Comparison of ENCODE assay signal across 9 mouse cellular contexts in the genomic region with DNA sequence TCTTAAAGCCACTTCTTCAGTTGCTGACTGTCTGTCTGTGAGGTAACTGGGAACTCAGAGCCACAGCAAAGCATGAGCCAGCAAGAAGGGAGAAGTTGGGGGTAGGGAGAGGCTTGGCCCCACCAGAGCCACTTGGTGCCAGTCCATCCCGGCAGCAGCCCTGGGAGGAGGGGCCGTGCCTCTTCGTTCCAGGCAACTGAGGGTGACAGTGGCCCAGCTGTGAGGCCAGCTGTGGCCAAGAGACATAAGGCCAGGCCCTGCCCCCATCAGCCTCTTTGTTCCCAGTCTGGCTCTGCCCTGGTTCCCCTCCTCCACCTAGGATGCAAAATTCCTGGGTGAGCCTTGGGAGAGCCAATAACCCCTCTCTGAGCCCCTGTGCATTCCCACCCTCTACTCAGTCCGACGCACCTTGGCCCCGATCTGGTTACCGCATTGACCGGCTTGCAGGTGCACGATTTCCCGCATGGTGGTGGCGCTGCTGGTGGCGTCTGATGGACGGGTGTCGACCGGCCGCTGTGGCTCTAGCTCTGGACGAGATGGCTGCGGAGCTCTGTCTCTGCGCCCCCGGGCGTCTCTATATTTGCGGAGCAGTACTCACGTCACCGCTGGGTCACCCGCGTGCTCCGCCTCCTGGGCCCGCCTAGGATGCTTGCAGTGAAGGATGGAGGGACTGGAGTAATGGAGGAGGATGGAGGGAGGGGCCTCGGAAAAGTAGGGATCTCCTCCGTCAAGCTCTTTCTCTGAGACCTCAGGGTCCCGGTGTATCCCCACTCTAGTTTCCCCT. TPM values are rescaled to one million over a fixed set of nuclear protein-coding genes. Genes with fewer than 3 reads are reported as not detected.
DNase-seq lines count a peak whose midpoint lies in the region; ATAC-seq lines count a peak whose summit lies in the region.
"Had no signal": no experiment of that assay in that cellular context is flagged by ENCODE, and none has a peak within 500 bp of the region (broad histone marks: within the 10 kb centered on the region; RNA-seq: fewer than 3 reads in every experiment).

Tubb4a (minus strand) TSS at position 734 of the 784 bp plus-strand sequence.

- WGBS in kidney, embryonic 16.5 days: 0% methylated on average over 31 of the region's 31 CpGs
- under 1% methylated on average over 31 of the region's 31 CpGs for WGBS in embryonic facial prominence, embryonic 15.5 days

- H3K4me1 ChIP-seq in kidney, embryonic 16.5 days (ENCODE audit: insufficient read depth, low read length): peaks cover 9% of the 10 kb centered on the region; the same call in 1 of the 2 replicates
- H3K4me1 ChIP-seq in embryonic facial prominence, embryonic 15.5 days: peaks cover 10% of the 10 kb centered on the region

- peak within 1 kb of the TSS; percentile 65 for H3K9ac ChIP-seq in kidney, embryonic 16.5 days (replicated peaks; ENCODE audit: low read length)
- no peak within 1 kb of the TSS; the same call in 1 of the 2 replicates for H3K9ac ChIP-seq in embryonic facial prominence, embryonic 15.5 days
- H3K9ac ChIP-seq: liver, embryonic 14.5 days had no signal

- H3K27ac ChIP-seq in kidney, embryonic 16.5 days (ENCODE audit: low read length): no peak within 1 kb of the TSS
- H3K27ac ChIP-seq in embryonic facial prominence, embryonic 15.5 days (replicated peaks): no peak within 1 kb of the TSS
- H3K27ac ChIP-seq: liver, embryonic 14.5 days had no signal

- no peaks in the 10 kb centered on the region; the same call in 1 of the 2 replicates for H3K27me3 ChIP-seq in kidney, embryonic 16.5 days (ENCODE audit: insufficient read depth, low read length)
- peaks cover 20% of the 10 kb centered on the region for H3K27me3 ChIP-seq in embryonic facial prominence, embryonic 15.5 days

- peak within 1 kb of the TSS; percentile 50 for H3K4me3 ChIP-seq in kidney, embryonic 16.5 days (ENCODE audit: low read length)
- H3K4me3 ChIP-seq in embryonic facial prominence, embryonic 15.5 days (replicated peaks): peak within 1 kb of the TSS; percentile 34

- DNase-seq in kidney, adult 9 months: no peak
- peak; percentile 45 to 52 for DNase-seq in heart, postnatal 14 days
- DNase-seq in left cerebral cortex, adult 11 months (ENCODE audit: low spot score): peak; percentile 77
- peak; percentile 40 for DNase-seq in lung, postnatal 14 days
- peak; percentile 86 for DNase-seq in right cerebral cortex, postnatal 25 days
- no peak for DNase-seq in ovary, adult 18-20 months (ENCODE audit: low spot score)

- ATAC-seq in kidney, embryonic 16.5 days (ENCODE audit: low FRiP score, low TSS enrichment): peak; percentile 80
- peak; percentile 20; the same call in 1 of the 2 replicates for ATAC-seq in embryonic facial prominence, embryonic 15.5 days (ENCODE audit: insufficient number of reproducible peaks, low FRiP score, low TSS enrichment, low read depth)

- peak within 1 kb of the TSS; percentile 66 for H3K4me2 ChIP-seq in kidney, embryonic 16.5 days (replicated peaks; ENCODE audit: low read depth, low read length)
- H3K4me2 ChIP-seq in embryonic facial prominence, embryonic 15.5 days (replicated peaks): peak within 1 kb of the TSS; percentile 49

- intact Hi-C loops in heart, postnatal 14 days (cut with DNase I): no loop called here

- H3K9me3 ChIP-seq in kidney, embryonic 16.5 days (ENCODE audit: low read length): peaks cover 3% of the 10 kb centered on the region; the same call in 1 of the 2 replicates
- no peaks in the 10 kb centered on the region for H3K9me3 ChIP-seq in embryonic facial prominence, embryonic 15.5 days (replicated peaks)

- H3K36me3 ChIP-seq in kidney, embryonic 16.5 days (ENCODE audit: insufficient read depth, low read length): no peaks in the 10 kb centered on the region
- H3K36me3 ChIP-seq in embryonic facial prominence, embryonic 15.5 days: no peaks in the 10 kb centered on the region

RNA-seq across cellular contexts. Expression of gene Tubb4a, which starts in this region (rescaled TPM):
- 25.2 and 31.8 TPM in 2 replicates for polyA plus RNA-seq in kidney, embryonic 16.5 days (2015; fragmentation: Nextera tagmentation; extraction: Ambion mirVana)
- 6.7 and 9.7 TPM in 2 replicates for polyA plus RNA-seq in embryonic facial prominence, embryonic 15.5 days (2015; fragmentation: Nextera tagmentation; extraction: Ambion mirVana)
- total RNA-seq in heart, postnatal 14 days (2021): 1 to 10 TPM; 3.3 to 3.9 TPM

Comparison
In these comparisons a context has a peak if more than half of its experiments do, and no peak if none do; other contexts are left out.
1. DNase-seq: peak in heart, postnatal 14 days (2 of 2), left cerebral cortex, adult 11 months (single experiment), lung, postnatal 14 days (single experiment) and right cerebral cortex, postnatal 25 days (single experiment); none in kidney, adult 9 months (single experiment) and ovary, adult 18-20 months (single experiment).